ENCODE assay signal across 16 mouse cellular contexts in the genomic region with DNA sequence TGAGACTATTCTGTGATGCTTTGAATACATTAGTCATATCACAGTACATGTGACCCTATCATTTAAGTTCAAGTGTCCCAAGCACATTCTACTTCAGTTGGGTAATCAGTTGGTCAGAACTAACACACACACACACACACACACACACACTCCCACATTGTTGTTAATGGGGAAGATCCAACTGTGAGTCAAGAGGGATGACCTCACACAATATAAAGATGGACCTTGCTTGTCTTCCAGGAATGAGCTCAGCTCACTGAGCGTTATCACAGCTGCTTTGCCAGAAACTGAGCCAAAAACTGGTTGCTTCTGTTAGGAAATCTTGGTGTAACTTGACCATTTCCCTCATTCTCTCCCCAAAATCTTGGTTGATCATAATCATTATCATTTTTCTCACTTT.
DNase-seq lines count a peak whose midpoint lies in the region; ATAC-seq lines count a peak whose summit lies in the region.
"Had no signal": no experiment of that assay in that cellular context is flagged by ENCODE, and none has a peak within 500 bp of the region (broad histone marks: within the 10 kb centered on the region; RNA-seq: fewer than 3 reads in every experiment).

No protein-coding gene starts in this region.

- H3K27me3 ChIP-seq in embryonic facial prominence, embryonic 14.5 days (replicated peaks; ENCODE audit: control insufficient read depth, insufficient read depth, low read length): no peaks in the 10 kb centered on the region
- no peaks in the 10 kb centered on the region for H3K27me3 ChIP-seq in embryonic facial prominence, embryonic 10.5 days (replicated peaks; ENCODE audit: low read depth, poor library complexity, severe bottlenecking)
- H3K27me3 ChIP-seq in lung, embryonic 16.5 days (ENCODE audit: control insufficient read depth, insufficient read depth, low read depth, low read length): no peaks in the 10 kb centered on the region
- H3K27me3 ChIP-seq in intestine, embryonic 16.5 days (replicated peaks; ENCODE audit: control insufficient read depth, insufficient read depth, low read length): no peaks in the 10 kb centered on the region
- H3K27me3 ChIP-seq: embryonic facial prominence, embryonic 15.5 days; limb, embryonic 12.5 days had no signal

- no peak overlapping the region for H3K9ac ChIP-seq in embryonic facial prominence, embryonic 14.5 days (ENCODE audit: low read depth, low read length)
- no peak overlapping the region for H3K9ac ChIP-seq in lung, embryonic 16.5 days (ENCODE audit: low read length)
- no peak overlapping the region for H3K9ac ChIP-seq in intestine, embryonic 16.5 days (ENCODE audit: low read depth, low read length)
- H3K9ac ChIP-seq: embryonic facial prominence, embryonic 15.5 days; forebrain, postnatal 0 days; limb, embryonic 12.5 days; liver, postnatal 0 days had no signal

- no peaks in the 10 kb centered on the region for H3K36me3 ChIP-seq in embryonic facial prominence, embryonic 14.5 days (ENCODE audit: control insufficient read depth, insufficient read depth, low read length)
- H3K36me3 ChIP-seq in embryonic facial prominence, embryonic 10.5 days (replicated peaks): no peaks in the 10 kb centered on the region
- no peaks in the 10 kb centered on the region for H3K36me3 ChIP-seq in lung, embryonic 16.5 days (ENCODE audit: control insufficient read depth, insufficient read depth, low read length)
- H3K36me3 ChIP-seq in intestine, embryonic 16.5 days (ENCODE audit: control insufficient read depth, insufficient read depth, low read length): no peaks in the 10 kb centered on the region
- H3K36me3 ChIP-seq: embryonic facial prominence, embryonic 15.5 days; limb, embryonic 12.5 days had no signal

- H3K4me3 ChIP-seq in embryonic facial prominence, embryonic 14.5 days (ENCODE audit: low read depth, low read length): no peak overlapping the region
- H3K4me3 ChIP-seq in embryonic facial prominence, embryonic 10.5 days: no peak overlapping the region
- no peak overlapping the region for H3K4me3 ChIP-seq in lung, embryonic 16.5 days (ENCODE audit: low read length)
- H3K4me3 ChIP-seq in intestine, embryonic 16.5 days (ENCODE audit: low read length): no peak overlapping the region
- H3K4me3 ChIP-seq: embryonic facial prominence, embryonic 15.5 days; limb, embryonic 12.5 days had no signal

- H3K4me2 ChIP-seq in embryonic facial prominence, embryonic 14.5 days (ENCODE audit: low read depth, low read length): no peak overlapping the region
- H3K4me2 ChIP-seq in lung, embryonic 16.5 days (ENCODE audit: low read depth, low read length): no peak overlapping the region
- H3K4me2 ChIP-seq in intestine, embryonic 16.5 days (ENCODE audit: low read depth, low read length): no peak overlapping the region
- H3K4me2 ChIP-seq: embryonic facial prominence, embryonic 15.5 days; limb, embryonic 12.5 days; midbrain, embryonic 11.5 days had no signal

- ATAC-seq in embryonic facial prominence, embryonic 14.5 days (ENCODE audit: low read depth): no peak
- peak; percentile 74 for ATAC-seq in lung, embryonic 16.5 days (ENCODE audit: low read depth)
- ATAC-seq in erythroblast, adult 5-6 weeks (replicated peaks; ENCODE audit: low FRiP score, poor library complexity, severe bottlenecking): no peak
- no peak for ATAC-seq in intestine, embryonic 16.5 days
- ATAC-seq: forebrain, postnatal 0 days; liver, postnatal 0 days had no signal

- peak; percentile 15 for DNase-seq in embryonic facial prominence, embryonic 14.5 days (ENCODE audit: low spot score)
- DNase-seq in embryonic facial prominence, embryonic 10.5 days (ENCODE audit: low spot score): no peak
- DNase-seq in lung, postnatal 25 days (ENCODE audit: low spot score): no peak
- DNase-seq in heart, postnatal 10 days: peak; percentile 71 to 72
- no peak for DNase-seq in embryo, embryonic 11 days
- DNase-seq: cerebellum, postnatal 14 days; forebrain, postnatal 0 days; kidney, postnatal 25 days; liver, postnatal 0 days; spleen, adult 18-20 months had no signal

- H3K27ac ChIP-seq in embryonic facial prominence, embryonic 14.5 days (replicated peaks; ENCODE audit: low read depth, low read length): no peak overlapping the region
- H3K27ac ChIP-seq in embryonic facial prominence, embryonic 10.5 days (replicated peaks): no peak overlapping the region
- no peak overlapping the region for H3K27ac ChIP-seq in lung, embryonic 16.5 days (ENCODE audit: low read length)
- no peak overlapping the region for H3K27ac ChIP-seq in intestine, embryonic 16.5 days (ENCODE audit: low read length)
- H3K27ac ChIP-seq: embryonic facial prominence, embryonic 15.5 days; limb, embryonic 12.5 days had no signal

- 78% methylated on average over 1 of the region's 1 CpGs for WGBS in embryonic facial prominence, embryonic 14.5 days
- 90% methylated on average over 1 of the region's 1 CpGs for WGBS in embryonic facial prominence, embryonic 10.5 days
- WGBS in lung, embryonic 16.5 days: 52% methylated on average over 1 of the region's 1 CpGs
- WGBS in intestine, embryonic 16.5 days: 77% methylated on average over 1 of the region's 1 CpGs

- intact Hi-C loops in heart, postnatal 10 days (cut with DNase I): no loop called here

- H3K9me3 ChIP-seq in embryonic facial prominence, embryonic 14.5 days (ENCODE audit: control insufficient read depth, low read length): no peaks in the 10 kb centered on the region
- H3K9me3 ChIP-seq in embryonic facial prominence, embryonic 10.5 days: no peaks in the 10 kb centered on the region
- no peaks in the 10 kb centered on the region for H3K9me3 ChIP-seq in lung, embryonic 16.5 days (ENCODE audit: control insufficient read depth, low read length)
- H3K9me3 ChIP-seq in intestine, embryonic 16.5 days (ENCODE audit: control insufficient read depth, low read length): no peaks in the 10 kb centered on the region
- H3K9me3 ChIP-seq: embryonic facial prominence, embryonic 15.5 days; limb, embryonic 12.5 days had no signal

- peaks cover 1% of the 10 kb centered on the region for H3K4me1 ChIP-seq in embryonic facial prominence, embryonic 14.5 days (ENCODE audit: control insufficient read depth, insufficient read depth, low read length)
- H3K4me1 ChIP-seq in embryonic facial prominence, embryonic 10.5 days: peaks cover 13% of the 10 kb centered on the region
- H3K4me1 ChIP-seq in lung, embryonic 16.5 days (replicated peaks; ENCODE audit: control insufficient read depth, insufficient read depth, low read length): no peaks in the 10 kb centered on the region
- peaks cover 5% of the 10 kb centered on the region; the same call in 1 of the 2 replicates for H3K4me1 ChIP-seq in intestine, embryonic 16.5 days (ENCODE audit: control insufficient read depth, insufficient read depth, low read length)

Comparison
In these comparisons a context has a peak if more than half of its experiments do, and no peak if none do; other contexts are left out.
1. DNase-seq: peak in embryonic facial prominence, embryonic 14.5 days (single experiment) and heart, postnatal 10 days (2 of 2); none in embryonic facial prominence, embryonic 10.5 days (single experiment), lung, postnatal 25 days (single experiment) and embryo, embryonic 11 days (single experiment).